Mouse (Mus musculus) heart, adult 2 months (tissue): ENCODE results near the gene Gm49325. TPM values are rescaled to one million over a fixed set of nuclear protein-coding genes. Genes with fewer than 3 reads are reported as not detected.

Experiments used
- DNase-seq, 2 experiments: peaks; one replicate each; pipeline ENCODE4 v3.0.0; 2021
- H3K27ac ChIP-seq: fragments of 200-600 bp; 2 replicates; pipeline ENCODE4 v1.8.1; 2022
- H3K27me3 ChIP-seq: fragments of 200-500 bp; 2 replicates; pipeline ENCODE4 v1.6.1; 2012; ENCODE audit warnings: mild to moderate bottlenecking, low read length, inconsistent platforms, mixed read lengths; ENCODE audit not compliant: control insufficient read depth, insufficient read depth
- H3K36me3 ChIP-seq: fragments of 200-500 bp; 2 replicates; pipeline ENCODE4 v1.6.1; 2012; ENCODE audit warnings: low read length, inconsistent platforms; ENCODE audit not compliant: control insufficient read depth, insufficient read depth
- H3K4me1 ChIP-seq: fragments of 200-500 bp; 2 replicates; pipeline ENCODE4 v1.6.1; 2011; ENCODE audit warnings: low read length; ENCODE audit not compliant: control insufficient read depth, insufficient read depth
- H3K4me3 ChIP-seq: fragments of 200-600 bp; 2 replicates; pipeline ENCODE4 v1.8.1; 2022
- H3K79me2 ChIP-seq: fragments of 200-500 bp; replicated peaks from 2 replicates; pipeline ENCODE4 v1.6.1; 2012; ENCODE audit warnings: mild to moderate bottlenecking, inconsistent platforms, low read length, moderate library complexity, mixed read lengths; ENCODE audit not compliant: control insufficient read depth, insufficient read depth
- H3K9ac ChIP-seq: fragments of 200-500 bp; 2 replicates; pipeline ENCODE4 v1.6.1; 2012; ENCODE audit warnings: low read depth, mild to moderate bottlenecking, control low read depth, inconsistent platforms, low read length, mixed read lengths
- CTCF ChIP-seq: fragments of 200-600 bp; IDR thresholded peaks from 2 replicates; pipeline ENCODE4 v1.8.1; 2022; ENCODE audit warnings: antibody characterized with exemption, mild to moderate bottlenecking, moderate library complexity
- EP300 ChIP-seq: fragments of 200-500 bp; IDR thresholded peaks from 2 replicates; pipeline ENCODE4 v1.6.1; 2011; ENCODE audit warnings: low read depth, low read length, control low read depth; ENCODE audit not compliant: insufficient read depth
- POLR2A ChIP-seq: fragments of 200-500 bp; IDR thresholded peaks from 2 replicates; pipeline ENCODE4 v1.6.1; 2011; ENCODE audit warnings: mild to moderate bottlenecking, low read depth, low read length, control low read depth; ENCODE audit not compliant: insufficient read depth
- WGBS: fragments of 180-500 bp; shearing (Covaris S2); methylation state at CpG from one replicate; pipeline ENCODE4 v1.1.7; 2018; 5-methylcytosine and 5-hydroxymethylcytosine counted together
- intact Hi-C: fragments of 180-260 bp; cut with DNase I; formaldehyde crosslinking; loops from one replicate; pipeline ENCODE4 v1.15.1; 2025
- polyA plus RNA-seq: library from polyadenylated mRNA; depleted of rRNA; stranded (reverse); fragments of >200 nt; gene quantifications from 2 replicates; pipeline ENCODE4 v1.2.3, GENCODE M21; 2012
- total RNA-seq, 2 experiments: library from RNA; stranded (reverse); gene quantifications; 2 replicates each; pipeline ENCODE4 v1.2.3; 2021

Gene Gm49325
- total and polyA plus RNA-seq, 3 experiments = 15.5 to 15.8 TPM; not detected in 1

DNA sequence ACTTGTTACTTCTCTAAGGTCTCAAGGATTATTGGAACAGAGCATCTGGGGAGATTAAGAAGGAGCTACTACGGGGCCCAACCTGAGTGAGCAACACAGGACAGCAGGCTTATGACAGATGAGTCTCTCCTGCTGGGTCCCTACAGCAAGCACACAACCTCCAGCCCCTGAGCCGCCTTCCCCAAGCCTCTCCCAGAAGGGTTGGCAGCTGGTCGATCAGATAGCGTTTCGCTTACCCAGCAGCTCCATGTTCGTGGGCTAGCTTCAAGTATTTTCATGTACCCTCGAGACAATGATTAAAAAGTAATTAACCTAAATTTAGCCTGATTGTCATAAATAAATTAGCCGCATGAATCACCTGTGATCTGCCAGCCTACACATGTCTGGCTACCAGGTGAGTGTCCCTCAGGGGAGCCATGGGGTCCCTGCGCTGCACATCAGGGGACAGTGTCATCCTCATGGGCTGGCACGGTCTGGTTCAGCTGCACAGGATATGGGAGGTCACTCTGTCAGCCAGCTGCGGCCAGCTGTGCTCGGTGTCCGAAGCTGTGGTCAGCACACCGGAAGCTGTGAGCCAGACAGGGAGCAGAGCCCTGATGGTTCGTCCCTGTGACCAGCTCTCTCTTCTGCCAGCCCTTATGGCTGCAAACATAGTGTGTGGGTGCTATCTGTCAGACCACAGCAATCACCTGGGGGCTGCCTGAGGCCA lies 52.4 kb downstream of the Gm49325 start:
- TF ChIP-seq POLR2A (no peak), EP300 (no peak), CTCF (no peak)
- DNase-seq = peak; percentile 42 to 46
- 54% methylated on average over 15 of the region's 15 CpGs for WGBS

DNA sequence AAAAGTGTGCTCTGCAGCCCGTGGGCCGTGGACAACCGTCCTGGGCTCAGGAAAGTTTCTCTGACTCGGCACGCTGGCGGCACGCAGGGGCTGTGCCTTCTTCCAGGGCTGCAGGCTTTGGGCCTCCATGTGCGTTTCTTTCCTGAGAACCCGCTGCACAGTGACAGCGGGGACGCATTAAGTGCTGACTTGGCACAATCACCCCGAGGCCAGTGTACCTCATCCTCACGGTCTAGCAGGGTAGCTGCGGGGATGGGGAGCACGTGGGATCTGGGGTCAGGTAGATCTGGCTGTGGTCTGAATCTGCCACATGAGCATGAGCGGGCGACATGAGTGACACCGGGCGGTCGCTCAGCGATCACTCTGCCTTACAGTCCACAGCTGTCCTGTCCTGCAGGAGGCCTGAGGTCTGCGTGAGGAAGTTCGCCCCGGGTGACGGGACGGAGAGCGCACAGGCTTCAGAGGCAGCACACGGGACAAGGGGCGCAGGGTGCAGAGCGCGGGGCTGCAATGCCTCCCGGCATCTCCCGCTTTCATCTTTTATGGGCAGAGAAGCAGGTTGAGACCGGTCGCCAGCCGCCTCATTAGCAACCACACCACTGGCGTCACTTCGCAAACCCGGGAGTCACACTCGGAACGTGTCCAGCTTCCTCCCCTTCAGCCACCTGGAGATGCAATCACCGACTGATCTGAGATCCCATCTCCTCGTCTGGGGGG lies 58.1 kb downstream of the Gm49325 start:
- 44% methylated on average over 43 of the region's 43 CpGs for WGBS
- no peak for DNase-seq
- TF ChIP-seq CTCF = no peak
- no peak for TF ChIP-seq EP300
- no peak for TF ChIP-seq POLR2A
- no peak overlapping the region for H3K4me3 ChIP-seq
- no peaks in the 10 kb centered on the region for H3K27me3 ChIP-seq
- H3K36me3 ChIP-seq = no peaks in the 10 kb centered on the region
- peaks cover 1% of the 10 kb centered on the region; the same call in 1 of the 2 replicates for H3K4me1 ChIP-seq
- H3K79me2 ChIP-seq = no peaks in the 10 kb centered on the region
- intact Hi-C loops = no loop called here
- no peak overlapping the region for H3K27ac ChIP-seq
- H3K9ac ChIP-seq = no peak overlapping the region

More for the DNA sequence above, 52.4 kb downstream of the Gm49325 start:
- Histone ChIP-seq H3K4me3 (no peak overlapping the region), H3K9ac (no peak overlapping the region), H3K27me3 (no peaks in the 10 kb centered on the region), H3K79me2 (no peaks in the 10 kb centered on the region), H3K27ac (no peak overlapping the region), H3K36me3 (no peaks in the 10 kb centered on the region), H3K4me1 (no peaks in the 10 kb centered on the region)
- intact Hi-C loops = no loop called here

DNA sequence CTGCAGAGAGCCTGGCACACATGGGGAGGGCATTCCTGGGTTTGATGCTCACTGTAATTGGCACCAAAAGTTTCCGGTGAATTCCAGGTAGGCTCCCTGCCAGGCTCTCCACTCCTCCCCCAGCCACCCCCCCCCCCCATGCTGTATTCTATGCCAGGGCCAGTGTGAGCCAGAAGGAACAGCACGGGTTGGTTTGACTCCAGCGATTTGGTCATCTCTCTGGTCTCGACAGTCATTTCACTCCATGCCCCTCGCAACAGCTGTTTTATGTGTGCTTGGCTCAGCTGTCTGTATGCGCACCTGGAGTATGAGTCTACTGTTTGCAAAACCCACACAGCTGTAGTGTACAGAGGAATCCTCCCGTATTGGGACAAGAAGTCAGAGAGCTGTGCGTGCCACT lies 60.3 kb downstream of the Gm49325 start:
- Histone ChIP-seq H3K27ac (no peak overlapping the region), H3K9ac (no peak overlapping the region), H3K27me3 (no peaks in the 10 kb centered on the region), H3K4me3 (no peak overlapping the region), H3K4me1 (peaks cover 1% of the 10 kb centered on the region; the same call in 1 of the 2 replicates), H3K79me2 (no peaks in the 10 kb centered on the region), H3K36me3 (no peaks in the 10 kb centered on the region)
- TF ChIP-seq POLR2A (no peak), CTCF (no peak), EP300 (no peak)
- intact Hi-C loops = no loop called here
- WGBS = 50% methylated on average over 8 of the region's 8 CpGs
- no peak for DNase-seq

- Histone ChIP-seq H3K27me3 (no peaks in the 10 kb centered on the region), H3K4me3 (no peak overlapping the region), H3K9ac (no peak overlapping the region), H3K4me1 (peaks cover 1% of the 10 kb centered on the region; the same call in 1 of the 2 replicates), H3K36me3 (no peaks in the 10 kb centered on the region), H3K27ac (no peak overlapping the region), H3K79me2 (no peaks in the 10 kb centered on the region)
- intact Hi-C loops = no loop called here
- 47% methylated on average over 4 of the region's 4 CpGs for WGBS
- no peak for DNase-seq
- TF ChIP-seq CTCF (no peak), EP300 (no peak), POLR2A (no peak)
These were observed 61.4 kb downstream of the Gm49325 start for GRCm38 (mm10) chr10:77667402-77667801.

- TF ChIP-seq CTCF = no peak
- Histone ChIP-seq H3K36me3 (no peaks in the 10 kb centered on the region), H3K27ac (no peak overlapping the region), H3K79me2 (no peaks in the 10 kb centered on the region), H3K4me3 (no peak overlapping the region), H3K4me1 (peaks cover 1% of the 10 kb centered on the region; the same call in 1 of the 2 replicates), H3K27me3 (no peaks in the 10 kb centered on the region), H3K9ac (no peak overlapping the region)
- DNase-seq = no peak
- intact Hi-C loops = no loop called here
- 82% methylated on average over 4 of the region's 4 CpGs for WGBS
These were observed 64.7 kb downstream of the Gm49325 start for GRCm38 (mm10) chr10:77670710-77671109.

DNA sequence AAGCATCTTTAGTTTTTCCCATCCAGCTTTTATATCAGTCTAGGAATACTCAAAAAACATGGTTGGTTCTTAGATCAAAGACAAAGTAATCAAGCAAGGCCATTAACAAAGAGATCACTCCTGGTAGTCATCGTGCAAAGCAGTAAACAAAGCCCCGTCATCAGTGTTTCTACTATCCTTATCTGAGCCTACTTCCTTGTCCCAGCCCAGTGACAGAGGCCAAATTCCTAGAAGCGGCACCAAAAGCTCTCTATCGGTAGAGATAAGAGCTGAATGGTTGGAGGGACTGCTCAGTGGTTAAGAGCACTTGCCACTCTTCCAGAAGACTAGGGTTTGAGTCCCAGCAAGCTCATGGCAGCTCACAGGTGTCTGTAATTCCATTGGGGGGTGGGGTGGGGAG lies 65.5 kb downstream of the Gm49325 start:
- no peaks in the 10 kb centered on the region; the same call in 1 of the 2 replicates for H3K4me1 ChIP-seq
- no peak for TF ChIP-seq CTCF
- no peak for TF ChIP-seq POLR2A
- TF ChIP-seq EP300 = no peak
- intact Hi-C loops = no loop called here
- WGBS = 17% methylated on average over 4 of the region's 4 CpGs
- no peaks in the 10 kb centered on the region for H3K79me2 ChIP-seq
- no peaks in the 10 kb centered on the region for H3K36me3 ChIP-seq
- no peak for DNase-seq
- H3K4me3 ChIP-seq = no peak overlapping the region
- no peak overlapping the region for H3K27ac ChIP-seq
- H3K27me3 ChIP-seq = no peaks in the 10 kb centered on the region
- no peak overlapping the region for H3K9ac ChIP-seq
